Mouse (Mus musculus): Measurements from ENCODE around the gene Zfp273. TPM values are rescaled to one million over a fixed set of nuclear protein-coding genes. Genes with fewer than 3 reads are reported as not detected.
"Not testable (repeated sequence)": the region's sequence is repeated elsewhere in the genome, so short reads cannot be mapped to it uniquely, and the experiment has no call there.

Zfp273 gene
- total and polyA plus RNA-seq, 2 experiments from 2014 or later: 2.5 to 3.2 TPM

- Histone ChIP-seq H3K27me3 (ENCODE audit: control insufficient read depth, insufficient read depth, low read length) (no peaks in the 10 kb centered on the region), H3K9ac (replicated peaks; ENCODE audit: low read depth, low read length) (no peak overlapping the region), H3K27ac (ENCODE audit: low read depth) (no peak overlapping the region), H3K4me1 (ENCODE audit: control insufficient read depth, insufficient read depth) (no peaks in the 10 kb centered on the region), H3K9me3 (replicated peaks; ENCODE audit: control insufficient read depth, low read length) (no peaks in the 10 kb centered on the region), H3K36me3 (replicated peaks; ENCODE audit: control insufficient read depth, insufficient read depth, low read length) (no peaks in the 10 kb centered on the region), H3K4me2 (ENCODE audit: low read depth, low read length) (no peak overlapping the region), H3K4me3 (ENCODE audit: low read depth, low read length) (no peak overlapping the region)
- DNase-seq (ENCODE audit: low spot score) (no peak), ATAC-seq (ENCODE audit: insufficient read depth, low read depth) (no peak)
- TF ChIP-seq CTCF (IDR thresholded peaks at IDR 0.05; ENCODE audit: low read depth) (no peak), EP300 (IDR thresholded peaks at IDR 0.05; ENCODE audit: low read depth) (no peak)
- 17% methylated on average over 1 of the region's 1 CpGs for WGBS
Measured at GRCm38 (mm10) chr13:67857317-67857716, 43.8 kb downstream of the Zfp273 start.

DNA sequence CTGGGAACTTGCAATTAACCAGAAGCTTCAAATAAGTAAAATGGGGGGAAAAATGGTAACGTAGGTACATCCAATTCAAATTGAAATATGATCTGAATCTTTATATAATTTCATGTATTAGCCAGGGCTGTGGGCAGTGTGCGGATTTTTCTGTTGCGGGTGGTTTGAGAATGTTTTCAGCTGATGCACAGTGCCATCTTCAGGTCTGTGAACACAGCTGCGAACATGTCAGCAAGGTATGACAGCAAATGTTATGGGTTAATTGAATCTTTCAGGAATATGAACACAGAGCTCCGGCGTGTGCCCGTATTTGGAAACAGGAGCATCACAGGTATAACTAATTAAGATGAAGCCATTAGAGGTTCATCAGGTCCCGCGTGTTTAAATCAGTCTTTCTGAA lies 49.0 kb downstream of the Zfp273 start:
- no peaks in the 10 kb centered on the region for H3K27me3 ChIP-seq (ENCODE audit: control insufficient read depth, insufficient read depth, low read length)
- no peak overlapping the region for H3K4me3 ChIP-seq (ENCODE audit: low read depth, low read length)
- TF ChIP-seq CTCF (IDR thresholded peaks at IDR 0.05; ENCODE audit: low read depth) (peak; percentile 24), EP300 (IDR thresholded peaks at IDR 0.05; ENCODE audit: low read depth) (no peak)
- H3K9me3 ChIP-seq (replicated peaks; ENCODE audit: control insufficient read depth, low read length): no peaks in the 10 kb centered on the region
- no peak for ATAC-seq (ENCODE audit: insufficient read depth, low read depth)
- no peaks in the 10 kb centered on the region for H3K36me3 ChIP-seq (replicated peaks; ENCODE audit: control insufficient read depth, insufficient read depth, low read length)
- H3K27ac ChIP-seq (ENCODE audit: low read depth): no peak overlapping the region
- no peak overlapping the region for H3K4me2 ChIP-seq (ENCODE audit: low read depth, low read length)
- no peak overlapping the region for H3K9ac ChIP-seq (replicated peaks; ENCODE audit: low read depth, low read length)
- 76% methylated on average over 9 of the region's 9 CpGs for WGBS
- DNase-seq (ENCODE audit: low spot score): no peak
- H3K4me1 ChIP-seq (ENCODE audit: control insufficient read depth, insufficient read depth): no peaks in the 10 kb centered on the region

DNA sequence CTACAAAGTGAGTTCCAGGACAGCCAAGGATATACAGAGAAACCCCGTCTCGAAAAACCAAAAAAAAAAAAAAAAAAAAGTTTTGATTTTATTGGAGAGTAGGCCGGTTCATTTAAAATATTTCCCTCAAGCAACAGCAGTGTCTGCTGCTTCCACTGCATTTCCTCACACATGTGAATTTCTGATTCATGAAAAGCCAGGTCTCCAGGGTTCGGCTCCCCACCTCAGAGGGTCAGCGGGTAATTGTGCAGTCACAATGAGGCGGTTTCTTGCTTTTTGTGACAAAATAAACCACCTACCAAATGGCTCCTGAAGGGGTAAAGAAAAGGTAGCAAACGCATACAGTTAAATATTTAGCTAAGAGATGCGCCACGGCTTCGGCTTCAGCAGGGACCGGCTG lies 49.5 kb downstream of the Zfp273 start, which contains the start of gene BC048507:
Gene BC048507, plus strand, starts transcription at position 301 of the 400 bp plus-strand sequence.
- H3K4me2 ChIP-seq (ENCODE audit: low read depth, low read length): no peak within 1 kb of the TSS
- H3K27me3 ChIP-seq (ENCODE audit: control insufficient read depth, insufficient read depth, low read length): no peaks in the 10 kb centered on the region
- H3K4me1 ChIP-seq (ENCODE audit: control insufficient read depth, insufficient read depth): no peaks in the 10 kb centered on the region
- WGBS: 71% methylated on average over 11 of the region's 11 CpGs
- no peak within 1 kb of the TSS for H3K4me3 ChIP-seq (ENCODE audit: low read depth, low read length)
- H3K9me3 ChIP-seq (replicated peaks; ENCODE audit: control insufficient read depth, low read length): no peaks in the 10 kb centered on the region
- TF ChIP-seq CTCF (IDR thresholded peaks at IDR 0.05; ENCODE audit: low read depth) (no peak), EP300 (IDR thresholded peaks at IDR 0.05; ENCODE audit: low read depth) (no peak)
- H3K9ac ChIP-seq (replicated peaks; ENCODE audit: low read depth, low read length): no peak within 1 kb of the TSS
- no peak for ATAC-seq (ENCODE audit: insufficient read depth, low read depth)
- no peak for DNase-seq (ENCODE audit: low spot score)
- H3K36me3 ChIP-seq (replicated peaks; ENCODE audit: control insufficient read depth, insufficient read depth, low read length): no peaks in the 10 kb centered on the region
- no peak within 1 kb of the TSS for H3K27ac ChIP-seq (ENCODE audit: low read depth)

GRCm38 (mm10) chr13:67864764-67865350 lies 51.3 kb downstream of the Zfp273 start:
- Histone ChIP-seq H3K9me3 (replicated peaks; ENCODE audit: control insufficient read depth, low read length) (no peaks in the 10 kb centered on the region), H3K27me3 (ENCODE audit: control insufficient read depth, insufficient read depth, low read length) (no peaks in the 10 kb centered on the region), H3K36me3 (replicated peaks; ENCODE audit: control insufficient read depth, insufficient read depth, low read length) (no peaks in the 10 kb centered on the region), H3K4me2 (ENCODE audit: low read depth, low read length) (no peak overlapping the region), H3K9ac (replicated peaks; ENCODE audit: low read depth, low read length) (no peak overlapping the region), H3K27ac (ENCODE audit: low read depth) (no peak overlapping the region), H3K4me3 (ENCODE audit: low read depth, low read length) (no peak overlapping the region), H3K4me1 (ENCODE audit: control insufficient read depth, insufficient read depth) (no peaks in the 10 kb centered on the region)
- TF ChIP-seq CTCF (IDR thresholded peaks at IDR 0.05; ENCODE audit: low read depth) (no peak), EP300 (IDR thresholded peaks at IDR 0.05; ENCODE audit: low read depth) (no peak)
- DNase-seq (ENCODE audit: low spot score): no peak
- 62% methylated on average over 5 of the region's 5 CpGs for WGBS
- no peak for ATAC-seq (ENCODE audit: insufficient read depth, low read depth)

DNA sequence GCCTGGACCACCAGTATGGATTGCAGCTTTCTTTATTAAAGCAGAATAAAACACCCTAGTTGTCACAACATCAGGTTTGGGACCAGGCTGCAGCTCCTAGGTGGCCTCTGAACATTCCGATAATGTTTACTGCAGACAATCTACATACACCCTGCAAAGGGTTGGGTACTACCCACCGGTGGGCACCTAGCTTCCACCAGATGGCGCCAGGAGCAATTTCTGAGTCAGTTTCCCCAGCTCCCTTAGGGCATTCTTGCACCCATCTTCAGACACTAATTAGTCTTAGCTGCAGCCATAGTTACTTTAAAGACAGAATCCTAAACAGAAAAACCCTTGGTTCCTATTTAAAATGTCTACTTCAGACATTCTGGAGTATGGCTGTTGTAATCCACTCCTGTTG lies 54.4 kb downstream of the Zfp273 start:
- Histone ChIP-seq H3K36me3 (replicated peaks; ENCODE audit: control insufficient read depth, insufficient read depth, low read length) (no peaks in the 10 kb centered on the region), H3K4me1 (ENCODE audit: control insufficient read depth, insufficient read depth) (no peaks in the 10 kb centered on the region), H3K27ac (ENCODE audit: low read depth) (no peak overlapping the region), H3K27me3 (ENCODE audit: control insufficient read depth, insufficient read depth, low read length) (no peaks in the 10 kb centered on the region), H3K4me3 (ENCODE audit: low read depth, low read length) (no peak overlapping the region), H3K4me2 (ENCODE audit: low read depth, low read length) (no peak overlapping the region), H3K9ac (replicated peaks; ENCODE audit: low read depth, low read length) (no peak overlapping the region), H3K9me3 (replicated peaks; ENCODE audit: control insufficient read depth, low read length) (no peaks in the 10 kb centered on the region)
- TF ChIP-seq CTCF (IDR thresholded peaks at IDR 0.05; ENCODE audit: low read depth) (peak; percentile 32), EP300 (IDR thresholded peaks at IDR 0.05; ENCODE audit: low read depth) (no peak)
- 23% methylated on average over 3 of the region's 3 CpGs for WGBS
- DNase-seq (ENCODE audit: low spot score) (no peak), ATAC-seq (ENCODE audit: insufficient read depth, low read depth) (no peak)

GRCm38 (mm10) chr13:67876049-67876698 lies 62.6 kb downstream of the Zfp273 start:
- H3K27ac ChIP-seq (ENCODE audit: low read depth); H3K27me3 ChIP-seq (ENCODE audit: control insufficient read depth, insufficient read depth, low read length); ATAC-seq (ENCODE audit: insufficient read depth, low read depth); H3K36me3 ChIP-seq (replicated peaks; ENCODE audit: control insufficient read depth, insufficient read depth, low read length); H3K4me3 ChIP-seq (ENCODE audit: low read depth, low read length); H3K9ac ChIP-seq (replicated peaks; ENCODE audit: low read depth, low read length); DNase-seq (ENCODE audit: low spot score); H3K9me3 ChIP-seq (replicated peaks; ENCODE audit: control insufficient read depth, low read length); H3K4me1 ChIP-seq (ENCODE audit: control insufficient read depth, insufficient read depth): not testable (repeated sequence)
- H3K4me2 ChIP-seq (ENCODE audit: low read depth, low read length): peak overlapping the region; percentile 34; the same call in 1 of the 2 replicates
- WGBS: 24% methylated on average over 7 of the region's 12 CpGs

Other genes starting within 250 kb of the Zfp273 start
- gene Zfp729b, start 204.0 kb upstream of the Zfp273 start, total RNA-seq (2014; rRNA removed; ENCODE audit: low replicate concordance): 3.3 and 6.8 TPM in 2 replicates
- 1.7 and 1.9 TPM in 2 replicates for gene Zfp729b, start 204.0 kb upstream of the Zfp273 start, polyA plus RNA-seq (2015; fragmentation: Nextera tagmentation; extraction: Ambion mirVana)
- gene Gm49345, start 176.0 kb upstream of the Zfp273 start, total RNA-seq (2014; rRNA removed; ENCODE audit: low replicate concordance): 1.6 TPM in 1 of 2 replicates, not detected in the other
- gene Gm49345, start 176.0 kb upstream of the Zfp273 start, polyA plus RNA-seq (2015; fragmentation: Nextera tagmentation; extraction: Ambion mirVana): 0.14 TPM in 1 of 2 replicates, not detected in the other
- 2.5 and 2.7 TPM in 2 replicates for gene Zfp729a, start 175.9 kb upstream of the Zfp273 start, total RNA-seq (2014; rRNA removed; ENCODE audit: low replicate concordance)
- gene Zfp729a, start 175.9 kb upstream of the Zfp273 start, polyA plus RNA-seq (2015; fragmentation: Nextera tagmentation; extraction: Ambion mirVana): 1.0 TPM in 2 replicates
- gene Zfp738, start 126.7 kb upstream of the Zfp273 start, total RNA-seq (2014; rRNA removed; ENCODE audit: low replicate concordance): 3.4 and 16.8 TPM in 2 replicates
- gene Zfp738, start 126.7 kb upstream of the Zfp273 start, polyA plus RNA-seq (2015; fragmentation: Nextera tagmentation; extraction: Ambion mirVana): 4.3 and 5.0 TPM in 2 replicates
- 1.7 and 9.4 TPM in 2 replicates for gene Zfp65, start 84.6 kb upstream of the Zfp273 start, total RNA-seq (2014; rRNA removed; ENCODE audit: low replicate concordance)
- 2.5 and 2.8 TPM in 2 replicates for gene Zfp65, start 84.6 kb upstream of the Zfp273 start, polyA plus RNA-seq (2015; fragmentation: Nextera tagmentation; extraction: Ambion mirVana)
- 1.5 and 3.0 TPM in 2 replicates for gene Zfp85, start 58.5 kb upstream of the Zfp273 start, total RNA-seq (2014; rRNA removed; ENCODE audit: low replicate concordance)
- gene Zfp85, start 58.5 kb upstream of the Zfp273 start, polyA plus RNA-seq (2015; fragmentation: Nextera tagmentation; extraction: Ambion mirVana): 2.0 and 2.2 TPM in 2 replicates
- gene Zfp493, start 34.0 kb upstream of the Zfp273 start, total RNA-seq (2014; rRNA removed; ENCODE audit: low replicate concordance): not detected in 2 replicates
- gene Zfp493, start 34.0 kb upstream of the Zfp273 start, polyA plus RNA-seq (2015; fragmentation: Nextera tagmentation; extraction: Ambion mirVana): 0.25 and 0.33 TPM in 2 replicates
- not detected in 2 replicates for gene Gm10037, start 17.4 kb downstream of the Zfp273 start, total RNA-seq (2014; rRNA removed; ENCODE audit: low replicate concordance)
- gene Gm10037, start 17.4 kb downstream of the Zfp273 start, polyA plus RNA-seq (2015; fragmentation: Nextera tagmentation; extraction: Ambion mirVana): 0.67 and 0.97 TPM in 2 replicates
- gene BC048507, start 49.6 kb downstream of the Zfp273 start, total RNA-seq (2014; rRNA removed; ENCODE audit: low replicate concordance): not detected in 2 replicates
- not detected in 2 replicates for gene BC048507, start 49.6 kb downstream of the Zfp273 start, polyA plus RNA-seq (2015; fragmentation: Nextera tagmentation; extraction: Ambion mirVana)